18 mouse cellular contexts compared by ENCODE assay signal in the genomic region with DNA sequence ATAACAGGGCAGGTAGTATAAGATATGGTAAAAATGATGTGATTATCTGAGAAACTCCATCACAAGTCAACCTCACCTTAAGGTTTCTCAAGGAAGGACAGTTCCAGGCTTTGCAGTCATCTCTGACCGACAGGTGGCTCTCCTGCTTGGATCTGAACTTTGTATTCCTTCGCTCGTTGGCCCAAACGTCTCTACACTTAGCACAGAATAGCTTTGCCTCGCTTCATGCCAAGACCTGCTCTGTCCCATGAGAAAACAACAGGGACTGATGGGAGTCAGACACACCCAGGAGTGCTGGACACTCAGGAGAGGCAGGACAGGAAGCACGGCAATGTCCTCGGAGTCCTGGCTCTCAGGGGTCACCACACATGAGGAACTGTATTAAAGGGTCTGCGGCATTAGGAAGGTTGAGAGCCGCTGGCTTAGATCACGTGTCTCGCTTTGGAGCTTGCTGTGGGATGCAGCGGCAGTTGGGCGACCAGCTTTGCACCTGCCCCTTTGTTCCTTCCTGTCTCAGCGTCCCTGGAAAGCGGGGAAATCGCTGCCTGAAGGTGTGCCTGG. TPM values are rescaled to one million over a fixed set of nuclear protein-coding genes. Genes with fewer than 3 reads are reported as not detected.
DNase-seq lines count a peak whose midpoint lies in the region; ATAC-seq lines count a peak whose summit lies in the region.
"Had no signal": no experiment of that assay in that cellular context is flagged by ENCODE, and none has a peak within 500 bp of the region (broad histone marks: within the 10 kb centered on the region; RNA-seq: fewer than 3 reads in every experiment).

No protein-coding gene starts in this region.

- no peak overlapping the region for H3K27ac ChIP-seq in forebrain, embryonic 14.5 days (ENCODE audit: low read depth, low read length)
- no peak overlapping the region for H3K27ac ChIP-seq in forebrain, embryonic 15.5 days (replicated peaks)
- H3K27ac ChIP-seq in lung, embryonic 16.5 days (ENCODE audit: low read length) = no peak overlapping the region
- H3K27ac ChIP-seq: hindbrain, embryonic 12.5 days; left cerebral cortex, adult 2 months; limb, embryonic 15.5 days; stomach, embryonic 15.5 days had no signal

- DNase-seq in forebrain, embryonic 14.5 days (ENCODE audit: low spot score) = no peak
- DNase-seq in lung, postnatal 36 days = no peak
- DNase-seq in R1 (ENCODE audit: low read depth, low spot score) = peak; percentile 25
- peak; percentile 34 for DNase-seq in kidney, postnatal 14 days
- DNase-seq in layer of hippocampus, postnatal 10 days (ENCODE audit: low spot score in 2 of 2) = no peak

- ATAC-seq in forebrain, embryonic 14.5 days = 0 out of 2 replicates have a peak, but pooled peaks have one; percentile 18
- ATAC-seq in forebrain, embryonic 15.5 days (replicated peaks) = no peak
- ATAC-seq in lung, embryonic 16.5 days (ENCODE audit: low read depth) = 0 out of 2 replicates have a peak, but pooled peaks have one; percentile 13
- no peak for ATAC-seq in megakaryocyte-erythroid progenitor cell, adult 5-6 weeks (replicated peaks; ENCODE audit: low FRiP score, low TSS enrichment, poor library complexity, severe bottlenecking)

- peaks cover 31% of the 10 kb centered on the region for H3K36me3 ChIP-seq in forebrain, embryonic 14.5 days (ENCODE audit: control insufficient read depth, insufficient read depth, low read length)
- H3K36me3 ChIP-seq in forebrain, embryonic 15.5 days = peaks cover 7% of the 10 kb centered on the region; the same call in 1 of the 2 replicates
- peaks cover 27% of the 10 kb centered on the region for H3K36me3 ChIP-seq in lung, embryonic 16.5 days (ENCODE audit: control insufficient read depth, insufficient read depth, low read length)

- 81% methylated on average over 16 of the region's 16 CpGs for WGBS in forebrain, embryonic 14.5 days
- 80% methylated on average over 16 of the region's 16 CpGs for WGBS in forebrain, embryonic 15.5 days
- 64% methylated on average over 16 of the region's 16 CpGs for WGBS in lung, embryonic 16.5 days

- no peaks in the 10 kb centered on the region for H3K27me3 ChIP-seq in forebrain, embryonic 14.5 days (replicated peaks; ENCODE audit: control insufficient read depth, insufficient read depth, low read length)
- no peaks in the 10 kb centered on the region for H3K27me3 ChIP-seq in forebrain, embryonic 15.5 days
- no peaks in the 10 kb centered on the region for H3K27me3 ChIP-seq in lung, embryonic 16.5 days (ENCODE audit: control insufficient read depth, insufficient read depth, low read depth, low read length)
- H3K27me3 ChIP-seq: hindbrain, embryonic 12.5 days; limb, embryonic 15.5 days; stomach, embryonic 15.5 days had no signal

- no peaks in the 10 kb centered on the region for H3K4me1 ChIP-seq in forebrain, embryonic 14.5 days (ENCODE audit: control insufficient read depth, insufficient read depth, low read length)
- H3K4me1 ChIP-seq in forebrain, embryonic 15.5 days = no peaks in the 10 kb centered on the region
- H3K4me1 ChIP-seq in lung, embryonic 16.5 days (replicated peaks; ENCODE audit: control insufficient read depth, insufficient read depth, low read length) = no peaks in the 10 kb centered on the region
- H3K4me1 ChIP-seq: limb, embryonic 15.5 days; stomach, embryonic 15.5 days had no signal

- no peak overlapping the region for H3K4me3 ChIP-seq in forebrain, embryonic 14.5 days (ENCODE audit: low read depth, low read length)
- H3K4me3 ChIP-seq in forebrain, embryonic 15.5 days = no peak overlapping the region
- no peak overlapping the region for H3K4me3 ChIP-seq in lung, embryonic 16.5 days (ENCODE audit: low read length)
- H3K4me3 ChIP-seq: erythroblast, embryonic 14.5 days; hindbrain, embryonic 12.5 days; left cerebral cortex, adult 2 months; limb, embryonic 15.5 days; stomach, embryonic 15.5 days had no signal

- no peak overlapping the region for H3K9ac ChIP-seq in forebrain, embryonic 14.5 days (ENCODE audit: low read length)
- H3K9ac ChIP-seq in forebrain, embryonic 15.5 days (replicated peaks) = no peak overlapping the region
- H3K9ac ChIP-seq in lung, embryonic 16.5 days (ENCODE audit: low read length) = no peak overlapping the region
- H3K9ac ChIP-seq: hindbrain, embryonic 12.5 days; limb, embryonic 15.5 days; stomach, embryonic 15.5 days had no signal

- no peaks in the 10 kb centered on the region for H3K9me3 ChIP-seq in forebrain, embryonic 14.5 days (replicated peaks; ENCODE audit: control insufficient read depth, low read length)
- no peaks in the 10 kb centered on the region for H3K9me3 ChIP-seq in forebrain, embryonic 15.5 days
- no peaks in the 10 kb centered on the region for H3K9me3 ChIP-seq in lung, embryonic 16.5 days (ENCODE audit: control insufficient read depth, low read length)
- H3K9me3 ChIP-seq: hindbrain, embryonic 12.5 days; limb, embryonic 15.5 days; stomach, embryonic 15.5 days had no signal

- H3K4me2 ChIP-seq in forebrain, embryonic 14.5 days (ENCODE audit: low read length) = no peak overlapping the region
- H3K4me2 ChIP-seq in forebrain, embryonic 15.5 days (replicated peaks) = no peak overlapping the region
- H3K4me2 ChIP-seq in lung, embryonic 16.5 days (ENCODE audit: low read depth, low read length) = no peak overlapping the region
- H3K4me2 ChIP-seq: hindbrain, embryonic 12.5 days; limb, embryonic 15.5 days; stomach, embryonic 15.5 days had no signal

RNA-seq across cellular contexts. Expression of a gene that starts 32.4 kb away (rescaled TPM):
- polyA plus RNA-seq in forebrain, embryonic 14.5 days (2014; fragmentation: Nextera tagmentation; extraction: Ambion mirVana) = 6.4 and 7.2 TPM in 2 replicates
- 13.3 TPM in 2 replicates for polyA plus RNA-seq in forebrain, embryonic 15.5 days (2015; fragmentation: Nextera tagmentation; extraction: Ambion mirVana)
- 30.4 and 36.5 TPM in 2 replicates for polyA plus RNA-seq in lung, embryonic 16.5 days (2015; fragmentation: Nextera tagmentation; extraction: Ambion mirVana)
- not detected in 2 replicates for total RNA-seq in megakaryocyte-erythroid progenitor cell, adult 5-6 weeks (2014; fragmentation: Nextera tagmentation)
- 0.11 TPM in 1 of 2 replicates, not detected in the other for total RNA-seq in megakaryocyte-erythroid progenitor cell, adult 5-6 weeks (2017)
- 10 to 100 TPM; 23.8 to 24.6 TPM for total RNA-seq in layer of hippocampus, postnatal 10 days (2021)
- total RNA-seq: monocyte, adult 5-6 weeks had no signal

RNA-seq across cellular contexts. Expression of a gene that starts 49.4 kb away (rescaled TPM):
- not detected in 2 replicates for polyA plus RNA-seq in forebrain, embryonic 14.5 days (2014; fragmentation: Nextera tagmentation; extraction: Ambion mirVana)
- polyA plus RNA-seq in forebrain, embryonic 15.5 days (2015; fragmentation: Nextera tagmentation; extraction: Ambion mirVana) = not detected in 2 replicates
- polyA plus RNA-seq in lung, embryonic 16.5 days (2015; fragmentation: Nextera tagmentation; extraction: Ambion mirVana) = not detected in 2 replicates
- total RNA-seq in megakaryocyte-erythroid progenitor cell, adult 5-6 weeks (2014; fragmentation: Nextera tagmentation) = not detected in 2 replicates
- not detected in 2 replicates for total RNA-seq in megakaryocyte-erythroid progenitor cell, adult 5-6 weeks (2017)
- total RNA-seq in layer of hippocampus, postnatal 10 days (2021) = not detected
- total RNA-seq: ES-E14; gastrocnemius, postnatal 4 days; monocyte, adult 5-6 weeks had no signal
- polyA plus RNA-seq: cerebellum, adult 2 months; erythroblast, embryonic 14.5 days; hindbrain, embryonic 12.5 days; lung, adult 2 months had no signal

RNA-seq across cellular contexts. Expression of a gene that starts 55.4 kb away (rescaled TPM):
- not detected in 2 replicates for polyA plus RNA-seq in forebrain, embryonic 14.5 days (2014; fragmentation: Nextera tagmentation; extraction: Ambion mirVana)
- not detected in 2 replicates for polyA plus RNA-seq in forebrain, embryonic 15.5 days (2015; fragmentation: Nextera tagmentation; extraction: Ambion mirVana)
- polyA plus RNA-seq in lung, embryonic 16.5 days (2015; fragmentation: Nextera tagmentation; extraction: Ambion mirVana) = 431 and 463 TPM in 2 replicates
- total RNA-seq in megakaryocyte-erythroid progenitor cell, adult 5-6 weeks (2014; fragmentation: Nextera tagmentation) = not detected in 2 replicates
- total RNA-seq in megakaryocyte-erythroid progenitor cell, adult 5-6 weeks (2017) = not detected in 2 replicates
- not detected for total RNA-seq in layer of hippocampus, postnatal 10 days (2021)
- total RNA-seq: left cerebral cortex, adult 2 months; monocyte, adult 5-6 weeks had no signal
- polyA plus RNA-seq: cerebellum, adult 2 months; erythroblast, embryonic 14.5 days; hindbrain, embryonic 12.5 days; limb, embryonic 15.5 days had no signal

Comparison
In these comparisons a context has a peak if more than half of its experiments do, and no peak if none do; other contexts are left out.
1. ATAC-seq: peak in forebrain, embryonic 14.5 days (single experiment) and lung, embryonic 16.5 days (single experiment); none in forebrain, embryonic 15.5 days (single experiment) and megakaryocyte-erythroid progenitor cell, adult 5-6 weeks (single experiment).
2. DNase-seq: peak in R1 (single experiment) and kidney, postnatal 14 days (single experiment); none in forebrain, embryonic 14.5 days (single experiment), lung, postnatal 36 days (single experiment) and layer of hippocampus, postnatal 10 days (0 of 2).
3. RNA of a gene that starts 55.4 kb away (polyA plus RNA-seq): 431 to 463 TPM in lung, embryonic 16.5 days; not detected in forebrain, embryonic 15.5 days and not detected in forebrain, embryonic 14.5 days; every median in the first group is over 100 times any median in the second.